Mouse (Mus musculus) myocyte (in vitro differentiated cells): ENCODE data around the gene Efcab5. TPM values are rescaled to one million over a fixed set of nuclear protein-coding genes. Genes with fewer than 3 reads are reported as not detected.
A peak's percentile ranks its signal among the peaks of the same experiment; 100 is the strongest.

Experiments
- H3K27me3 ChIP-seq: one replicate; pipeline ENCODE4 v1.6.1; 2011; ENCODE audit not compliant: control insufficient read depth, insufficient read depth, insufficient read length
- H3K36me3 ChIP-seq: one replicate; pipeline ENCODE4 v1.6.1; 2011; ENCODE audit not compliant: control insufficient read depth, insufficient read depth
- H3K4me2 ChIP-seq: one replicate; pipeline ENCODE4 v1.6.1; 2011; ENCODE audit warnings: low read depth, control low read depth
- H3K4me3 ChIP-seq: one replicate; pipeline ENCODE4 v1.5.1; 2011; ENCODE audit warnings: mild to moderate bottlenecking, control low read depth, moderate library complexity
- H3K79me2 ChIP-seq: one replicate; pipeline ENCODE4 v1.6.1; 2011; ENCODE audit not compliant: control insufficient read depth, insufficient read depth
- H3ac ChIP-seq: one replicate; pipeline ENCODE4 v1.6.1; 2011; ENCODE audit not compliant: control insufficient read depth, insufficient read length
- CEBPB ChIP-seq: IDR thresholded peaks from 2 replicates; pipeline ENCODE4 v1.6.1; 2011; ENCODE audit warnings: mild to moderate bottlenecking, moderate library complexity; ENCODE audit not compliant: poor library complexity, insufficient read depth, severe bottlenecking
- E2F4 ChIP-seq: IDR thresholded peaks from one replicate; pipeline ENCODE4 v1.6.1; 2011; ENCODE audit warnings: mild to moderate bottlenecking, control low read depth, moderate library complexity; ENCODE audit not compliant: insufficient read depth
- MAX ChIP-seq: IDR thresholded peaks from one replicate; pipeline ENCODE4 v1.6.1; 2011; ENCODE audit warnings: low read depth, mild to moderate bottlenecking, control low read depth
- MYOD1 ChIP-seq, 3 experiments: IDR thresholded peaks; one replicate each; pipeline ENCODE4 v1.6.1; 2011; ENCODE audit warnings: control low read depth in 2 of 3, low read depth in 2 of 3, mild to moderate bottlenecking in 2 of 3, moderate library complexity in 1 of 3; ENCODE audit not compliant: insufficient read length in 2 of 3, control insufficient read depth in 1 of 3
- MYOG ChIP-seq, 3 experiments: IDR thresholded peaks; one replicate each; pipeline ENCODE4 v1.6.1; 2011; ENCODE audit warnings: control low read depth in 2 of 3, low read depth in 2 of 3, mild to moderate bottlenecking in 2 of 3; ENCODE audit not compliant: insufficient read length in 2 of 3, control insufficient read depth in 1 of 3, insufficient read depth in 1 of 3
- POLR2A ChIP-seq: IDR thresholded peaks from one replicate; pipeline ENCODE4 v1.6.1; 2011; ENCODE audit warnings: low read depth, mild to moderate bottlenecking, control low read depth, moderate library complexity; ENCODE audit not compliant: insufficient read length
- POLR2AphosphoS2 ChIP-seq: IDR thresholded peaks from one replicate; pipeline ENCODE4 v1.6.1; 2011; ENCODE audit warnings: low read depth, control low read depth; ENCODE audit not compliant: insufficient read length
- REST ChIP-seq: IDR thresholded peaks from one replicate; pipeline ENCODE4 v1.6.1; 2011; ENCODE audit warnings: mild to moderate bottlenecking, control low read depth, moderate library complexity; ENCODE audit not compliant: insufficient read depth, insufficient read length
- SRF ChIP-seq: IDR thresholded peaks from one replicate; pipeline ENCODE4 v1.6.1; 2011; ENCODE audit warnings: low read depth; ENCODE audit not compliant: control insufficient read depth, insufficient read length
- TCF12 ChIP-seq: IDR thresholded peaks from one replicate; pipeline ENCODE4 v1.6.1; 2011; ENCODE audit warnings: mild to moderate bottlenecking, control low read depth; ENCODE audit not compliant: poor library complexity, insufficient read depth, severe bottlenecking
- TCF3 ChIP-seq: IDR thresholded peaks from one replicate; pipeline ENCODE4 v1.6.1; 2011; ENCODE audit warnings: low read depth, control low read depth; ENCODE audit not compliant: insufficient read length
- USF1 ChIP-seq: IDR thresholded peaks from one replicate; pipeline ENCODE4 v1.6.1; 2011; ENCODE audit warnings: low read depth, mild to moderate bottlenecking, control low read depth, moderate library complexity
- polyA plus RNA-seq: library from polyadenylated mRNA; unstranded; fragments of >200 nt; fragmentation: generic; extraction: Trizol; gene quantifications from one replicate; pipeline ENCODE4 v1.2.1, GENCODE M21; 2012; ENCODE audit warnings: missing spikeins

Gene Efcab5
- polyA plus RNA-seq, 1 experiment, result 0.04 TPM

DNA sequence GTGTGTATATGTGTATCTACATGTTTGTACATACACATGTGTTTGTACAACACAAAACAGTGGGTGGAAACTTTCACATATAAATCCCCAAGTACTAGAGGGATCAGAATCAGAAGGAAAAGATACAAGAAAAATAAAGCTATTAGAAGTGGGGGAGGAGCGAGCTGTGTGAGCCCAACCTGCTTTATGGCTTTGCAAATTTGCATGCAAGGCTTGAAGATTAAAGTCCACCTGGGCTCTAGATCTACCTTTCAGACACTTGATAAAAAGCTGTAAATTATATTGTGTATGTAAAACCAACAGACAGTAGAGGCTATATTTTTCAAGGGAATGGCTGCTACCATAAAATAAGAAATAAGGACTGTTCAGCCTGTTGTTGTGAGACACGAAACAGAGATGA lies 6.7 kb downstream of the Efcab5 start:
- Histone ChIP-seq H3ac (no peak overlapping the region), H3K36me3 (no peaks in the 10 kb centered on the region), H3K27me3 (no peaks in the 10 kb centered on the region), H3K79me2 (no peaks in the 10 kb centered on the region), H3K4me2 (no peak overlapping the region), H3K4me3 (no peak overlapping the region)
- no peak for TF ChIP-seq E2F4
- TF ChIP-seq USF1, result no peak

- no peaks in the 10 kb centered on the region for H3K27me3 ChIP-seq
- no peaks in the 10 kb centered on the region for H3K79me2 ChIP-seq
- no peak overlapping the region for H3K4me2 ChIP-seq
- H3K4me3 ChIP-seq, result no peak overlapping the region
- no peak overlapping the region for H3ac ChIP-seq
- no peaks in the 10 kb centered on the region for H3K36me3 ChIP-seq
- TF ChIP-seq CEBPB (no peak), REST (no peak), MYOD1 (IDR thresholded peaks at IDR 0.05; ENCODE audit: control insufficient read depth in 1 of 3, insufficient read length in 2 of 3, low read depth in 2 of 3) (no peak), E2F4 (no peak), MYOG (IDR thresholded peaks at IDR 0.05; ENCODE audit: control insufficient read depth in 1 of 3, insufficient read depth in 1 of 3, insufficient read length in 2 of 3, low read depth in 2 of 3) (no peak), POLR2AphosphoS2 (no peak), TCF12 (no peak)
Observed at GRCm38 (mm10) chr11:77181528-77181927, 7.2 kb downstream of the Efcab5 start.

DNA sequence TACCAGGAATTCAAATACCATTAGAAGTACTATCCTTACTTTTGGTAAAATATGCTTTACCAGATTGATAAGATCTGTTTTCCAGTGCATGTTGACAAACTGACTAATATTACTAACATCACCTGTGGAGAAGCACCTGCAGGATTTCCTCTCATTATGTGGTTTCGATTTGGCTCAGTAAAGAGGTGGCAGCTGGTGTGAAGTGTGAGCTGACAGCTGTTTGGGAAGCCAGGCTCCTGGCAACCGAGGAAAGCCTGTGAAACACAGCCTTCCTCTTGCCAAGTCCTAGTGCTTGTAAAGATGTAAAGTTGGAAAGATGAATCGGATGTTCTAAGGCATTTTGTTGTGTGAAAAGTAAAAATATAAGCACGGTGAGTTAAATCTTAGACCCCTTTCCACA lies 7.9 kb downstream of the Efcab5 start:
- H3K27me3 ChIP-seq, result no peaks in the 10 kb centered on the region
- TF ChIP-seq MYOD1 (IDR thresholded peaks at IDR 0.05; ENCODE audit: control insufficient read depth in 1 of 3, insufficient read length in 2 of 3, low read depth in 2 of 3), result peak in 2 of 3 experiments; percentile 69 to 75
- peak; percentile 24 to 82 (median 57) for TF ChIP-seq MYOG (IDR thresholded peaks at IDR 0.05; ENCODE audit: control insufficient read depth in 1 of 3, insufficient read depth in 1 of 3, insufficient read length in 2 of 3, low read depth in 2 of 3)
- peak; percentile 41 for TF ChIP-seq TCF12
- TF ChIP-seq REST, result no peak
- H3ac ChIP-seq, result no peak overlapping the region
- no peak overlapping the region for H3K4me2 ChIP-seq
- H3K4me3 ChIP-seq, result no peak overlapping the region
- no peaks in the 10 kb centered on the region for H3K36me3 ChIP-seq
- H3K79me2 ChIP-seq, result no peaks in the 10 kb centered on the region

DNA sequence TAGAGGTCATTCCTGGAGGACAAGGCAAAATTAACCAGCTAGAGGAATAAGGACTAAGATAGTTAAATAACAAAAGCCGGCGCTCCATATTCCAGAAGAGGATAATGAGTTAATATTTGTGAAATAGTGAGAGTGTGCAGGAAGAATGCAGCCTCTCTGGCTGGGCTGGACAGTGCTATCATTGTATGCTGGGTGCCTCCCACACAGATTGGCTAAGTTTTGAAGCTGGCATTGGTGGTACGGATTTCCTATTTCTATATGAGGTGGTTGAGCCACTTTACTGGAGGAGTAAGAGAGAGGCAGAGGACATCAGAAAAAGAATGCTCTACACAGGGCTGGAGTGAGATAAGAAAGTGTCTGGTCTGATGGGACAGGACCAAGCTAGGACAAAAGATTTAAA lies 9.0 kb downstream of the Efcab5 start:
- Histone ChIP-seq H3K4me2 (no peak overlapping the region), H3K36me3 (no peaks in the 10 kb centered on the region)

GRCm38 (mm10) chr11:77174531-77174930 lies 14.2 kb downstream of the Efcab5 start:
- no peak overlapping the region for H3ac ChIP-seq
- H3K27me3 ChIP-seq, result no peaks in the 10 kb centered on the region
- no peaks in the 10 kb centered on the region for H3K79me2 ChIP-seq
- H3K4me2 ChIP-seq, result no peak overlapping the region
- TF ChIP-seq TCF3 (no peak), USF1 (no peak), POLR2AphosphoS2 (no peak), SRF (no peak), MYOG (IDR thresholded peaks at IDR 0.05; ENCODE audit: control insufficient read depth in 1 of 3, insufficient read depth in 1 of 3, insufficient read length in 2 of 3, low read depth in 2 of 3) (no peak), MYOD1 (IDR thresholded peaks at IDR 0.05; ENCODE audit: control insufficient read depth in 1 of 3, insufficient read length in 2 of 3, low read depth in 2 of 3) (no peak), E2F4 (no peak), CEBPB (no peak), POLR2A (no peak), REST (no peak), MAX (no peak), TCF12 (no peak)
- H3K4me3 ChIP-seq, result no peak overlapping the region
- no peaks in the 10 kb centered on the region for H3K36me3 ChIP-seq

More for the DNA sequence above, 9.0 kb downstream of the Efcab5 start:
- Histone ChIP-seq H3K79me2 (no peaks in the 10 kb centered on the region), H3K4me3 (no peak overlapping the region), H3K27me3 (no peaks in the 10 kb centered on the region), H3ac (no peak overlapping the region)
- TF ChIP-seq MYOD1 (IDR thresholded peaks at IDR 0.05; ENCODE audit: control insufficient read depth in 1 of 3, insufficient read length in 2 of 3, low read depth in 2 of 3) (no peak), POLR2A (no peak), CEBPB (no peak), TCF3 (no peak), MAX (no peak), POLR2AphosphoS2 (no peak), E2F4 (no peak), MYOG (IDR thresholded peaks at IDR 0.05; ENCODE audit: control insufficient read depth in 1 of 3, insufficient read depth in 1 of 3, insufficient read length in 2 of 3, low read depth in 2 of 3) (no peak)

GRCm38 (mm10) chr11:77173731-77174130 lies 15.0 kb downstream of the Efcab5 start:
- no peaks in the 10 kb centered on the region for H3K27me3 ChIP-seq

More at GRCm38 (mm10) chr11:77173731-77174130, 15.0 kb downstream of the Efcab5 start:
- Histone ChIP-seq H3ac (no peak overlapping the region), H3K4me3 (no peak overlapping the region), H3K36me3 (no peaks in the 10 kb centered on the region), H3K4me2 (no peak overlapping the region), H3K79me2 (no peaks in the 10 kb centered on the region)
- TF ChIP-seq CEBPB (no peak), MYOD1 (IDR thresholded peaks at IDR 0.05; ENCODE audit: control insufficient read depth in 1 of 3, insufficient read length in 2 of 3, low read depth in 2 of 3) (no peak), REST (no peak), POLR2AphosphoS2 (no peak), MYOG (IDR thresholded peaks at IDR 0.05; ENCODE audit: control insufficient read depth in 1 of 3, insufficient read depth in 1 of 3, insufficient read length in 2 of 3, low read depth in 2 of 3) (no peak), USF1 (no peak)
